Mouse (Mus musculus) heart, postnatal 0 days (tissue): Measurements from ENCODE around the gene Mllt10. TPM values are rescaled to one million over a fixed set of nuclear protein-coding genes. Genes with fewer than 3 reads are reported as not detected.

Experiments
- ATAC-seq: fragments of 200-750 bp; cut with Nextera tagmentation; 2 replicates; pipeline ENCODE4 v1.8.0; 2017; ENCODE audit warnings: low read depth, moderate number of reproducible peaks, moderate library complexity; ENCODE audit not compliant: insufficient read depth
- DNase-seq: peaks from one replicate; pipeline ENCODE4 v3.0.0-alpha.2; 2016; ENCODE audit warnings: low spot score
- H3K27ac ChIP-seq: fragments of 300-500 bp; sonication (generic); 2 replicates; pipeline ENCODE4 v1.5.1; 2014; ENCODE audit warnings: low read depth, mild to moderate bottlenecking
- H3K27me3 ChIP-seq: fragments of 300-500 bp; sonication (generic); 2 replicates; pipeline ENCODE4 v1.6.1; 2014; ENCODE audit warnings: low read length, mixed read lengths; ENCODE audit not compliant: control insufficient read depth, insufficient read depth
- H3K36me3 ChIP-seq: fragments of 300-500 bp; sonication (generic); replicated peaks from 2 replicates; pipeline ENCODE4 v1.6.1; 2014; ENCODE audit warnings: low read length, mixed read lengths; ENCODE audit not compliant: control insufficient read depth, insufficient read depth
- H3K4me1 ChIP-seq: fragments of 300-500 bp; sonication (generic); 2 replicates; pipeline ENCODE4 v1.6.1; 2014; ENCODE audit warnings: antibody characterized with exemption; ENCODE audit not compliant: control insufficient read depth, insufficient read depth
- H3K4me2 ChIP-seq: fragments of 300-500 bp; sonication (generic); 2 replicates; pipeline ENCODE4 v1.6.1; 2014; ENCODE audit warnings: low read depth, mild to moderate bottlenecking, low read length, moderate library complexity
- H3K4me3 ChIP-seq: fragments of 300-500 bp; sonication (generic); 2 replicates; pipeline ENCODE4 v1.5.1; 2014; ENCODE audit warnings: low read depth, low read length
- H3K9ac ChIP-seq: fragments of 300-500 bp; sonication (generic); replicated peaks from 2 replicates; pipeline ENCODE4 v1.6.1; 2014; ENCODE audit warnings: low read depth, low read length, mixed read lengths
- H3K9me3 ChIP-seq: fragments of 300-500 bp; sonication (generic); replicated peaks from 2 replicates; pipeline ENCODE4 v1.6.1; 2016; ENCODE audit warnings: low read length; ENCODE audit not compliant: control insufficient read depth
- CTCF ChIP-seq: IDR thresholded peaks from 2 replicates; pipeline ENCODE4 v1.5.1; 2016; ENCODE audit warnings: antibody characterized with exemption, control low read depth, low read depth
- EP300 ChIP-seq: IDR thresholded peaks from 2 replicates; pipeline ENCODE4 v1.6.1; 2016; ENCODE audit warnings: antibody characterized with exemption, low read depth
- WGBS: fragments of 180-500 bp; shearing (Covaris S2); extraction: QIAGEN DNeasy Blood & Tissue Kit; methylation state at CpG from one replicate; pipeline ENCODE4 v1.1.7; 2014; 5-methylcytosine and 5-hydroxymethylcytosine counted together
- polyA plus RNA-seq: library from polyadenylated mRNA; unstranded; fragments of >200 nt; fragmentation: Nextera tagmentation; extraction: Ambion mirVana; gene quantifications from 2 replicates; pipeline ENCODE4 v1.2.1, GENCODE M21; 2015
- total RNA-seq: library from RNA; depleted of rRNA; stranded (reverse); fragments of >200 nt; gene quantifications from 2 replicates; pipeline ENCODE4 v1.2.3, GENCODE M21; 2014; ENCODE audit warnings: low replicate concordance

Gene Mllt10
- total and polyA plus RNA-seq, 2 experiments from 2014 or later = 22.1 to 25.6 TPM

GRCm38 (mm10) chr2:18056786-18057255 lies 1.8 kb downstream of the Mllt10 start:
- Histone ChIP-seq H3K36me3 (no peaks in the 10 kb centered on the region), H3K27me3 (no peaks in the 10 kb centered on the region), H3K27ac (peak overlapping the region; percentile 99), H3K4me2 (peak overlapping the region; percentile 76), H3K9ac (peak overlapping the region; percentile 92), H3K4me1 (peaks cover 17% of the 10 kb centered on the region; the same call in 1 of the 2 replicates), H3K4me3 (peak overlapping the region; percentile 75), H3K9me3 (no peaks in the 10 kb centered on the region)
- no peak; the same call in 1 of the 2 replicates for TF ChIP-seq EP300
- no peak for TF ChIP-seq CTCF
- DNase-seq = peak; percentile 98
- peak; percentile 94 for ATAC-seq
- WGBS = under 1% methylated on average over 30 of the region's 50 CpGs

GRCm38 (mm10) chr2:18057336-18058145 lies 2.5 kb downstream of the Mllt10 start:
- no peaks in the 10 kb centered on the region for H3K9me3 ChIP-seq
- H3K9ac ChIP-seq = peak overlapping the region; percentile 92
- peak overlapping the region; percentile 76 for H3K4me2 ChIP-seq
- H3K27ac ChIP-seq = peak overlapping the region; percentile 99
- peak overlapping the region; percentile 75 for H3K4me3 ChIP-seq
- no peak for TF ChIP-seq CTCF
- no peak for TF ChIP-seq EP300
- no peaks in the 10 kb centered on the region for H3K36me3 ChIP-seq
- DNase-seq = peak; percentile 68
- no peaks in the 10 kb centered on the region for H3K27me3 ChIP-seq
- no peak for ATAC-seq
- WGBS = under 1% methylated on average over 48 of the region's 48 CpGs
- H3K4me1 ChIP-seq = peaks cover 17% of the 10 kb centered on the region; the same call in 1 of the 2 replicates

DNA sequence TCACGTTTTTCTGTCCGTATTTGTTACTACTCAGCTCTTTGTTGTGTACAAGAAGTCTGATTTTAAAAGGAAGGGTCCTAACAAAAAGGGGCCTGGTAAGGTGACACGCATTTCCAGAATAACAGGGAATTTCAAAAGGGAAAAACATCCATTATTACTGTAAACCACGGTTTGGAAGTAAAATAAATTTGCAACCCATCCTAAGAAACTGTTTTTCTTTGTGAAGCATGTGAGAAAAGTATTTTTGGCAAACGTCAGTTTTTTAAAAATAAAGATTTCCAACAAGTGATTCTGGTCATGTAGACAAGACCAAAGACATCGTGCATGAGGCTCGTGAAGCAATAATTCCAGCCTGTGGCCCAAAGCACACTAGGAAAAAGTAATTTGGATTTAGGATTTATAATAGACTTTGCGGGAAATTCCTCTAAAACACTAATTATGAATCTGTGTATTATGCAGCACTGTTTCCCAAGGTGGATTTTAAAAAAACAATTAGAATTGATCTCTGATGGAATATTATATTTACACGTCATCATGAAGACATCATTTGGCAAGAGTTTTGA lies 3.2 kb downstream of the Mllt10 start:
- no peaks in the 10 kb centered on the region for H3K27me3 ChIP-seq
- peak overlapping the region; percentile 92 for H3K9ac ChIP-seq

GRCm38 (mm10) chr2:18059063-18059462 lies 4.0 kb downstream of the Mllt10 start:
- Histone ChIP-seq H3K27ac (peak overlapping the region; percentile 38; the same call in 1 of the 2 replicates), H3K4me2 (peak overlapping the region; percentile 76), H3K9ac (no peak overlapping the region), H3K4me3 (no peak overlapping the region), H3K4me1 (peaks cover 21% of the 10 kb centered on the region; the same call in 1 of the 2 replicates), H3K36me3 (no peaks in the 10 kb centered on the region), H3K27me3 (no peaks in the 10 kb centered on the region), H3K9me3 (no peaks in the 10 kb centered on the region)
- TF ChIP-seq CTCF (no peak), EP300 (no peak)
- 26% methylated on average over 2 of the region's 2 CpGs for WGBS
- DNase-seq (no peak), ATAC-seq (no peak)

More for the DNA sequence above, 3.2 kb downstream of the Mllt10 start:
- DNase-seq = no peak
- H3K9me3 ChIP-seq = no peaks in the 10 kb centered on the region
- peak overlapping the region; percentile 76 for H3K4me2 ChIP-seq
- H3K36me3 ChIP-seq = no peaks in the 10 kb centered on the region
- peak overlapping the region; percentile 75 for H3K4me3 ChIP-seq
- WGBS = 21% methylated on average over 9 of the region's 9 CpGs
- TF ChIP-seq EP300 (no peak), CTCF (no peak)
- no peak for ATAC-seq
- H3K4me1 ChIP-seq = peaks cover 20% of the 10 kb centered on the region; the same call in 1 of the 2 replicates
- H3K27ac ChIP-seq = peak overlapping the region; percentile 99

DNA sequence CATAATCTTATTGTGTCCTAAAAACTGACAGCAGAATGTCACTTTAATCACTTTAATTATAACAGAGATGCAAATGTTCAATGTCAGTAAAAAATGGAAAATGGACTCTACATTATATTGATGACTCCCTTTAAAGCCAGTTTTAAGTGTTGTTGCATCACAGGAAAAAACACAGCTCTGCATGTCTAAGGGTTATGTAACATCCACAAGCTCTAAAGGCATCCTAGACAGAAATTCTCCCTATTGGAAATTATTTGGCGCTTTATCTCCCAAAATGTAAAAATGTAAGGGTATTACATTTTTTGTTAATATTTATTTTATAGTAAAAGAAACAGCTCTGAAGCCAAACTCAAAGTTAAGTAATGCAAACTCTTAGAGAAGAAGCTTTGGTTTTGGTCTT lies 4.9 kb downstream of the Mllt10 start:
- WGBS = 97% methylated on average over 1 of the region's 1 CpGs
- no peak overlapping the region for H3K27ac ChIP-seq
- no peak overlapping the region for H3K4me3 ChIP-seq
- ATAC-seq = no peak
- H3K36me3 ChIP-seq = no peaks in the 10 kb centered on the region
- no peak overlapping the region for H3K9ac ChIP-seq
- no peak for DNase-seq
- no peak overlapping the region for H3K4me2 ChIP-seq
- TF ChIP-seq EP300 (no peak), CTCF (no peak)
- H3K4me1 ChIP-seq = peaks cover 18% of the 10 kb centered on the region; the same call in 1 of the 2 replicates
- no peaks in the 10 kb centered on the region for H3K9me3 ChIP-seq
- H3K27me3 ChIP-seq = no peaks in the 10 kb centered on the region
